In genomic region chr5:115327610-115328548, GRCm38 (mm10) we compare ENCODE assay signal across 8 mouse cellular contexts. TPM values are rescaled to one million over a fixed set of nuclear protein-coding genes. Genes with fewer than 3 reads are reported as not detected.
DNase-seq lines count a peak whose midpoint lies in the region; ATAC-seq and TF ChIP-seq lines count a peak whose summit lies in the region.

No protein-coding gene starts in this region.

- peak; percentile 20; the same call in 1 of the 2 replicates for ATAC-seq in forebrain, embryonic 16.5 days
- peak; percentile 6; the same call in 1 of the 2 replicates for ATAC-seq in intestine, embryonic 15.5 days
- ATAC-seq in lung, embryonic 16.5 days (ENCODE audit: low read depth): peak; percentile 13; the same call in 1 of the 2 replicates
- ATAC-seq in CD4-positive, CD25-positive, alpha-beta regulatory T cell, adult 4 months: no peak

- no peaks in the 10 kb centered on the region for H3K27me3 ChIP-seq in forebrain, embryonic 16.5 days (replicated peaks; ENCODE audit: control insufficient read depth, insufficient read depth, low read length)
- H3K27me3 ChIP-seq in intestine, embryonic 15.5 days (replicated peaks): no peaks in the 10 kb centered on the region
- no peaks in the 10 kb centered on the region for H3K27me3 ChIP-seq in lung, embryonic 16.5 days (ENCODE audit: control insufficient read depth, insufficient read depth, low read depth, low read length)
- H3K27me3 ChIP-seq in small intestine, adult 2 months (ENCODE audit: control insufficient read depth, insufficient read depth, low read length): no peaks in the 10 kb centered on the region

- H3K36me3 ChIP-seq in forebrain, embryonic 16.5 days (ENCODE audit: control insufficient read depth, insufficient read depth): peaks cover 19% of the 10 kb centered on the region
- peaks cover 19% of the 10 kb centered on the region for H3K36me3 ChIP-seq in intestine, embryonic 15.5 days
- H3K36me3 ChIP-seq in lung, embryonic 16.5 days (ENCODE audit: control insufficient read depth, insufficient read depth, low read length): peaks cover 13% of the 10 kb centered on the region
- H3K36me3 ChIP-seq in small intestine, adult 2 months (ENCODE audit: control insufficient read depth, insufficient read depth, low read length): peaks cover 15% of the 10 kb centered on the region

- peak; percentile 55 for DNase-seq in right cerebral cortex, postnatal 14 days
- DNase-seq in right cerebral cortex, adult 18-20 months: no peak
- peak; percentile 33 to 50 for DNase-seq in cerebellum, adult 18-20 months

- no peak for TF ChIP-seq CTCF in small intestine, adult 2 months (IDR thresholded peaks at IDR 0.05; ENCODE audit: extremely low read depth, insufficient read length, insufficient replicate concordance, low read depth, low read length)

- peak overlapping the region; percentile 69 for H3K4me3 ChIP-seq in forebrain, embryonic 16.5 days (replicated peaks; ENCODE audit: low read length)
- peak overlapping the region; percentile 91 for H3K4me3 ChIP-seq in intestine, embryonic 15.5 days (replicated peaks)
- H3K4me3 ChIP-seq in lung, embryonic 16.5 days (ENCODE audit: low read length): peak overlapping the region; percentile 90
- H3K4me3 ChIP-seq in small intestine, adult 2 months (ENCODE audit: low read depth, low read length): peak overlapping the region; percentile 81

- peaks cover 23% of the 10 kb centered on the region for H3K4me1 ChIP-seq in forebrain, embryonic 16.5 days (replicated peaks; ENCODE audit: control insufficient read depth, insufficient read depth, low read length)
- H3K4me1 ChIP-seq in intestine, embryonic 15.5 days (replicated peaks): peaks cover 20% of the 10 kb centered on the region
- H3K4me1 ChIP-seq in lung, embryonic 16.5 days (replicated peaks; ENCODE audit: control insufficient read depth, insufficient read depth, low read length): peaks cover 16% of the 10 kb centered on the region
- H3K4me1 ChIP-seq in small intestine, adult 2 months (ENCODE audit: control insufficient read depth, insufficient read depth, insufficient read length, low read length): peaks cover 3% of the 10 kb centered on the region

- peak overlapping the region; percentile 85 for H3K9ac ChIP-seq in forebrain, embryonic 16.5 days (replicated peaks; ENCODE audit: low read depth, low read length)
- peak overlapping the region; percentile 94 for H3K9ac ChIP-seq in intestine, embryonic 15.5 days
- peak overlapping the region; percentile 94 for H3K9ac ChIP-seq in lung, embryonic 16.5 days (ENCODE audit: low read length)

- no peaks in the 10 kb centered on the region for H3K9me3 ChIP-seq in forebrain, embryonic 16.5 days (ENCODE audit: control insufficient read depth, low read length)
- no peaks in the 10 kb centered on the region for H3K9me3 ChIP-seq in intestine, embryonic 15.5 days
- H3K9me3 ChIP-seq in lung, embryonic 16.5 days (ENCODE audit: control insufficient read depth, low read length): no peaks in the 10 kb centered on the region

- H3K27ac ChIP-seq in forebrain, embryonic 16.5 days (ENCODE audit: low read length): 0 out of 2 replicates have a peak overlapping the region, but pooled peaks have one; percentile 5
- H3K27ac ChIP-seq in intestine, embryonic 15.5 days: peak overlapping the region; percentile 93
- peak overlapping the region; percentile 86 for H3K27ac ChIP-seq in lung, embryonic 16.5 days (ENCODE audit: low read length)
- no peak overlapping the region for H3K27ac ChIP-seq in small intestine, adult 2 months (ENCODE audit: insufficient read depth, low read depth, low read length)

- no peak for TF ChIP-seq POLR2A in small intestine, adult 2 months (IDR thresholded peaks at IDR 0.05; ENCODE audit: low read depth, low read length)

- peak overlapping the region; percentile 95 for H3K4me2 ChIP-seq in forebrain, embryonic 16.5 days (ENCODE audit: low read length)
- peak overlapping the region; percentile 78 for H3K4me2 ChIP-seq in intestine, embryonic 15.5 days (replicated peaks)
- H3K4me2 ChIP-seq in lung, embryonic 16.5 days (ENCODE audit: low read depth, low read length): peak overlapping the region; percentile 72

- under 1% methylated on average over 52 of the region's 55 CpGs for WGBS in forebrain, embryonic 16.5 days
- 1% methylated on average over 52 of the region's 55 CpGs for WGBS in intestine, embryonic 15.5 days
- WGBS in lung, embryonic 16.5 days: under 1% methylated on average over 50 of the region's 55 CpGs
- WGBS in small intestine, adult 2 months: 1% methylated on average over 53 of the region's 55 CpGs

RNA-seq across cellular contexts. Expression of gene Srsf9, which starts 0.9 kb away (rescaled TPM):
- polyA plus RNA-seq in forebrain, embryonic 16.5 days (2015; fragmentation: Nextera tagmentation; extraction: Ambion mirVana): 165 and 183 TPM in 2 replicates
- 217 and 220 TPM in 2 replicates for polyA plus RNA-seq in intestine, embryonic 15.5 days (2015; fragmentation: Nextera tagmentation; extraction: Ambion mirVana)
- polyA plus RNA-seq in lung, embryonic 16.5 days (2015; fragmentation: Nextera tagmentation; extraction: Ambion mirVana): 157 and 223 TPM in 2 replicates
- polyA plus RNA-seq in small intestine, adult 2 months (2012; rRNA removed): 16.9 and 38.0 TPM in 2 replicates
- 10 to 100 TPM; 13.9 to 26.3 TPM for polyA plus RNA-seq in CD4-positive, CD25-positive, alpha-beta regulatory T cell, adult 4 months (2017; shearing (Covaris generic))

RNA-seq across cellular contexts. Expression of gene Gatc, which starts 13.1 kb away (rescaled TPM):
- 35.9 and 40.7 TPM in 2 replicates for polyA plus RNA-seq in forebrain, embryonic 16.5 days (2015; fragmentation: Nextera tagmentation; extraction: Ambion mirVana)
- 24.8 and 24.9 TPM in 2 replicates for polyA plus RNA-seq in intestine, embryonic 15.5 days (2015; fragmentation: Nextera tagmentation; extraction: Ambion mirVana)
- 25.5 and 27.5 TPM in 2 replicates for polyA plus RNA-seq in lung, embryonic 16.5 days (2015; fragmentation: Nextera tagmentation; extraction: Ambion mirVana)
- polyA plus RNA-seq in small intestine, adult 2 months (2012; rRNA removed): 3.3 and 6.0 TPM in 2 replicates
- polyA plus RNA-seq in CD4-positive, CD25-positive, alpha-beta regulatory T cell, adult 4 months (2017; shearing (Covaris generic)): 10 to 100 TPM; 11.8 to 13.6 TPM

RNA-seq across cellular contexts. Expression of gene Triap1, which starts 13.1 kb away (rescaled TPM):
- polyA plus RNA-seq in forebrain, embryonic 16.5 days (2015; fragmentation: Nextera tagmentation; extraction: Ambion mirVana): 59.9 and 62.3 TPM in 2 replicates
- polyA plus RNA-seq in intestine, embryonic 15.5 days (2015; fragmentation: Nextera tagmentation; extraction: Ambion mirVana): 62.7 and 66.3 TPM in 2 replicates
- polyA plus RNA-seq in lung, embryonic 16.5 days (2015; fragmentation: Nextera tagmentation; extraction: Ambion mirVana): 59.2 and 61.4 TPM in 2 replicates
- 3.2 and 5.9 TPM in 2 replicates for polyA plus RNA-seq in small intestine, adult 2 months (2012; rRNA removed)
- 10 to 100 TPM; 50.6 to 54.3 TPM for polyA plus RNA-seq in CD4-positive, CD25-positive, alpha-beta regulatory T cell, adult 4 months (2017; shearing (Covaris generic))

RNA-seq across cellular contexts. Expression of gene Cox6a1, which starts 20.9 kb away (rescaled TPM):
- polyA plus RNA-seq in forebrain, embryonic 16.5 days (2015; fragmentation: Nextera tagmentation; extraction: Ambion mirVana): 864 and 925 TPM in 2 replicates
- polyA plus RNA-seq in intestine, embryonic 15.5 days (2015; fragmentation: Nextera tagmentation; extraction: Ambion mirVana): 1,187 and 1,356 TPM in 2 replicates
- 920 and 937 TPM in 2 replicates for polyA plus RNA-seq in lung, embryonic 16.5 days (2015; fragmentation: Nextera tagmentation; extraction: Ambion mirVana)
- polyA plus RNA-seq in small intestine, adult 2 months (2012; rRNA removed): 6,016 and 7,190 TPM in 2 replicates
- polyA plus RNA-seq in CD4-positive, CD25-positive, alpha-beta regulatory T cell, adult 4 months (2017; shearing (Covaris generic)): 100 to 1,000 TPM; 486 to 529 TPM

RNA-seq across cellular contexts. Expression of gene Dynll1, which starts 27.1 kb away (rescaled TPM):
- 1,337 and 1,455 TPM in 2 replicates for polyA plus RNA-seq in forebrain, embryonic 16.5 days (2015; fragmentation: Nextera tagmentation; extraction: Ambion mirVana)
- 1,297 TPM in 2 replicates for polyA plus RNA-seq in intestine, embryonic 15.5 days (2015; fragmentation: Nextera tagmentation; extraction: Ambion mirVana)
- 1,463 and 1,496 TPM in 2 replicates for polyA plus RNA-seq in lung, embryonic 16.5 days (2015; fragmentation: Nextera tagmentation; extraction: Ambion mirVana)
- polyA plus RNA-seq in small intestine, adult 2 months (2012; rRNA removed): 54.5 and 78.1 TPM in 2 replicates
- polyA plus RNA-seq in CD4-positive, CD25-positive, alpha-beta regulatory T cell, adult 4 months (2017; shearing (Covaris generic)): 100 to 1,000 TPM; 272 to 484 TPM
